Mouse (Mus musculus): ENCODE data around the gene Mmd. TPM values are rescaled to one million over a fixed set of nuclear protein-coding genes. Genes with fewer than 3 reads are reported as not detected.

Mmd gene
- polyA plus RNA-seq, 1 experiment from 2014 or later, result 21.3 TPM

DNA sequence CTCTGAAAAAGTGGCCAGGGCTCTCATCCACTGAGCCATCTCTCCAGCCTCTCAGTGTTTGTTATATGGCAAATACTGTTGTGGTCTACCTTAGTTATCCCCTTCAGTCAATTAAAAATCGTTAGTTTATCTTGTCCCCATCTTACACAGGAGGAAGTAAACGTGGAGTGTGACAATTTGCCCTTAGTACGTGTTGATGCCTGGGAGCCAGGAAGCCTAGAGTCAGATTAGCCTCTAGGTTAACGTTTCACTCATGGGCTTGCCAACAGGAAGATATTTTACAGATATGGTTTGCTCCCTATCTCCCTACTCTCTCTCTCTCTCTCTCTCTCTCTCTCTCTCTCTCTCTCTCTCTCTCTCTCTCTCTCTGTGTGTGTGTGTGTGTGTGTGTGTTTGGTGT, 33.9 kb downstream of the Mmd start:
- H3K4me1 ChIP-seq (replicated peaks; ENCODE audit: control insufficient read depth, insufficient read depth), result no peaks in the 10 kb centered on the region
- no peak overlapping the region for H3K9ac ChIP-seq (ENCODE audit: low read length)
- H3K4me3 ChIP-seq (ENCODE audit: low read depth, low read length), result no peak overlapping the region
- H3K27ac ChIP-seq (replicated peaks), result no peak overlapping the region
- no peak for ATAC-seq (ENCODE audit: low FRiP score, low TSS enrichment)
- no peaks in the 10 kb centered on the region for H3K27me3 ChIP-seq (ENCODE audit: control insufficient read depth, insufficient read depth, low read length)
- no peak overlapping the region for H3K4me2 ChIP-seq (replicated peaks; ENCODE audit: low read depth)
- 33% methylated on average over 4 of the region's 4 CpGs for WGBS
- no peaks in the 10 kb centered on the region for H3K36me3 ChIP-seq (ENCODE audit: control insufficient read depth, insufficient read depth, low read length)
- H3K9me3 ChIP-seq (ENCODE audit: control insufficient read depth, low read length), result no peaks in the 10 kb centered on the region
- TF ChIP-seq EP300 (optimal IDR thresholded peaks at IDR 0.05) (no peak), CTCF (IDR thresholded peaks at IDR 0.05; ENCODE audit: low read depth) (no peak)
- DNase-seq (ENCODE audit: low spot score), result no peak

DNA sequence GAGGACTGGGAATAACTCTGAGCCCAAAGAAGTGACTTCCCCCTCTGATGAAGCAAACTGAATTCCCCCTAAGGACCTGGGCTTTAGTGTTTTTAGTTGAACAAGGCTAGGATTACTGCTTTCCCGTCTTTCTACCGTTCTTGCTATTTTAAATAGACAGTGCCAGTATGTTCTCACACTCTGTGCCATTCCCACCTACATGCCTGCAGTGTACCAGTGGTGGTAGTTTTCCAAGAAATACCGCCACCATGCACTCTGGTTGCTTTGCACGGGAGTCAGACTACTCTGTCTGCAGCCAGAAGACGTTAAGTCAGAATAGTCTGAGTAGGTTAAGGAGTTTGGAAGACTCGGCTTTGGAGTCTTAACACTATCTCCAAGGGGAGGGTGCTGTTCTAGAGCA, 34.3 kb downstream of the Mmd start:
- TF ChIP-seq EP300 (optimal IDR thresholded peaks at IDR 0.05), result no peak
- TF ChIP-seq CTCF (IDR thresholded peaks at IDR 0.05; ENCODE audit: low read depth), result no peak
- H3K27ac ChIP-seq (replicated peaks), result no peak overlapping the region
- H3K4me1 ChIP-seq (replicated peaks; ENCODE audit: control insufficient read depth, insufficient read depth), result no peaks in the 10 kb centered on the region
- H3K36me3 ChIP-seq (ENCODE audit: control insufficient read depth, insufficient read depth, low read length), result no peaks in the 10 kb centered on the region
- DNase-seq (ENCODE audit: low spot score), result no peak
- no peak overlapping the region for H3K4me3 ChIP-seq (ENCODE audit: low read depth, low read length)
- H3K4me2 ChIP-seq (replicated peaks; ENCODE audit: low read depth), result no peak overlapping the region
- no peaks in the 10 kb centered on the region for H3K9me3 ChIP-seq (ENCODE audit: control insufficient read depth, low read length)
- no peak overlapping the region for H3K9ac ChIP-seq (ENCODE audit: low read length)
- H3K27me3 ChIP-seq (ENCODE audit: control insufficient read depth, insufficient read depth, low read length), result no peaks in the 10 kb centered on the region
- WGBS, result 77% methylated on average over 6 of the region's 6 CpGs
- ATAC-seq (ENCODE audit: low FRiP score, low TSS enrichment), result no peak

DNA sequence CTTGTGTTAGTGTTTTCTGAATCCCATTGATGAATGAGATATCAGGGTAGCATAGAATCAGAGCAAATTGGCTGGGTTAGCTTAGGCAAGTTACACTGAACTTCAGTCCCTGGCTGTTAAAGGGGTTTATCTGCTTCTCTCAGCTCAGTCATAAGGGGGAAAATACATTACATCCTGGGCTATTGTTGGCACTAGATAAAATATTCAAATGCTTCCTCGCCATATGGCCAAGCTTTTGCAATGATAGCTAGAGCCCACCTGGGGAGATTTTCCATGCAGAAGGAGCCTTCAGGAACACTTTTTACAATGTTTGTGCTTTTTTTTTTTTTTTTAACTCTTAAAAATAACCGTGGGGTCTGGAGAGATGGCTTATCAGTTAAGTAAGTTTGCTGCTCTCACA, 34.8 kb downstream of the Mmd start:
- Histone ChIP-seq H3K9me3 (ENCODE audit: control insufficient read depth, low read length) (no peaks in the 10 kb centered on the region), H3K36me3 (ENCODE audit: control insufficient read depth, insufficient read depth, low read length) (no peaks in the 10 kb centered on the region), H3K4me1 (replicated peaks; ENCODE audit: control insufficient read depth, insufficient read depth) (no peaks in the 10 kb centered on the region), H3K27me3 (ENCODE audit: control insufficient read depth, insufficient read depth, low read length) (no peaks in the 10 kb centered on the region), H3K27ac (replicated peaks) (no peak overlapping the region), H3K9ac (ENCODE audit: low read length) (no peak overlapping the region), H3K4me3 (ENCODE audit: low read depth, low read length) (no peak overlapping the region), H3K4me2 (replicated peaks; ENCODE audit: low read depth) (no peak overlapping the region)
- WGBS, result 53% methylated on average over 2 of the region's 2 CpGs
- ATAC-seq (ENCODE audit: low FRiP score, low TSS enrichment) (no peak), DNase-seq (ENCODE audit: low spot score) (no peak)
- no peak for TF ChIP-seq CTCF (IDR thresholded peaks at IDR 0.05; ENCODE audit: low read depth)
- TF ChIP-seq EP300 (optimal IDR thresholded peaks at IDR 0.05), result no peak

GRCm38 (mm10) chr11:90284623-90285022, 35.4 kb downstream of the Mmd start:
- 38% methylated on average over 4 of the region's 4 CpGs for WGBS
- no peaks in the 10 kb centered on the region for H3K9me3 ChIP-seq (ENCODE audit: control insufficient read depth, low read length)
- ATAC-seq (ENCODE audit: low FRiP score, low TSS enrichment), result no peak
- H3K4me1 ChIP-seq (replicated peaks; ENCODE audit: control insufficient read depth, insufficient read depth), result no peaks in the 10 kb centered on the region
- no peak overlapping the region for H3K4me2 ChIP-seq (replicated peaks; ENCODE audit: low read depth)
- no peaks in the 10 kb centered on the region for H3K27me3 ChIP-seq (ENCODE audit: control insufficient read depth, insufficient read depth, low read length)
- H3K4me3 ChIP-seq (ENCODE audit: low read depth, low read length), result no peak overlapping the region
- H3K9ac ChIP-seq (ENCODE audit: low read length), result no peak overlapping the region
- no peak overlapping the region for H3K27ac ChIP-seq (replicated peaks)
- TF ChIP-seq EP300 (optimal IDR thresholded peaks at IDR 0.05), result no peak
- no peak for TF ChIP-seq CTCF (IDR thresholded peaks at IDR 0.05; ENCODE audit: low read depth)
- no peak for DNase-seq (ENCODE audit: low spot score)
- no peaks in the 10 kb centered on the region for H3K36me3 ChIP-seq (ENCODE audit: control insufficient read depth, insufficient read depth, low read length)

DNA sequence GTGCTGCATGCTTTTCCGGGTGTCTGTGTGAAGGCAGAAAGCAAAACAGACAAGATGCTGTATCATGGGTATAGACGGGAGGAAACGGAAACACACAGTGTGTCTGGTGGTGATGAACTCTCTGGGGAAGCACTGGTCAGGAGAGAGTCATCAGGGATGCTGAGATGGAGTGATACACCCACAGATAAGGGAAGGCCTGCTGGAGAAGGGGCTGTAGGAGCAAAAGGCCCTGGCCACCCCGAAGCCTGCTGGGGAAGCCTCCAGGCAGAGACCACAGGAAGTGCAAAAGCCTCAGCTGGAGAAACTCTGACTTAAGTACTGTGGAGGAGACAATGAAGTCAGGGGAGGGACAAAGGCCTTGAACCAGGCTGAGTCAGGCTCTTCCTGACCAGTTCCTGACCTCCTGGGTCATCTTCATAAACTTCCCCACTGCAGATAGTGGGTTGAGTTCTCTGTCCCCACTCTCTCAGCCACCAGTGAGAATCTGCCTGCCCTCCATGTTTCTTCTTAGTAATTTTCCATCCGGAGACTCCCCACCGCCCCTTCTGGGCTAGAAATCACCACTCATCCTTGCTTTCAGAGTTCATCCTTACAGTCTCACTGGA, 37.4 kb downstream of the Mmd start:
- H3K9me3 ChIP-seq (ENCODE audit: control insufficient read depth, low read length), result no peaks in the 10 kb centered on the region
- H3K4me3 ChIP-seq (ENCODE audit: low read depth, low read length), result no peak overlapping the region
- no peak overlapping the region for H3K27ac ChIP-seq (replicated peaks)
- no peaks in the 10 kb centered on the region for H3K36me3 ChIP-seq (ENCODE audit: control insufficient read depth, insufficient read depth, low read length)
- 84% methylated on average over 6 of the region's 6 CpGs for WGBS
- H3K27me3 ChIP-seq (ENCODE audit: control insufficient read depth, insufficient read depth, low read length), result no peaks in the 10 kb centered on the region
- DNase-seq (ENCODE audit: low spot score) (no peak), ATAC-seq (ENCODE audit: low FRiP score, low TSS enrichment) (no peak)
- H3K9ac ChIP-seq (ENCODE audit: low read length), result no peak overlapping the region
- no peak overlapping the region for H3K4me2 ChIP-seq (replicated peaks; ENCODE audit: low read depth)
- TF ChIP-seq EP300 (optimal IDR thresholded peaks at IDR 0.05) (no peak), CTCF (IDR thresholded peaks at IDR 0.05; ENCODE audit: low read depth) (no peak)
- no peaks in the 10 kb centered on the region for H3K4me1 ChIP-seq (replicated peaks; ENCODE audit: control insufficient read depth, insufficient read depth)

DNA sequence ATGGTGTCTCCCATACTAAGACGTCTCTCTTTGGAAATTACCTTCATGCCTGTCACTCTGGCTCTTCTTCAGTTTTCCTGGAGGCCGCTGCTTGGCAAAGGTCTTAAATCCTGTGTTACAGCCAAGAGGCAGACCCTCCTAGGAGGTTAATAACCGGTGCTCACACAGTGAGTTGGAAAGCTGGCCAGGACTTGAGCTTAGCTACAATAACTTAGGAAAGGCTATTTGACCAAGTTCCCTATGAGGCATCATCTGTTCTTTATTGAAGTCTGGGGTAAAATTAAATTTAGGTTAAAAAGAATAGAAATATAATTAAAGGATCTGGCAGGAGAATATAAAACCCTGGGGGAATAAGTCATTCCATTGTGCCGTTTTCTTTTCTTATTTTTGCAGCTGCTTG, 41.9 kb downstream of the Mmd start:
- H3K9me3 ChIP-seq (ENCODE audit: control insufficient read depth, low read length), result no peaks in the 10 kb centered on the region
- TF ChIP-seq EP300 (optimal IDR thresholded peaks at IDR 0.05) (no peak), CTCF (IDR thresholded peaks at IDR 0.05; ENCODE audit: low read depth) (no peak)

More for the DNA sequence above, 41.9 kb downstream of the Mmd start:
- H3K9ac ChIP-seq (ENCODE audit: low read length), result no peak overlapping the region
- WGBS, result 66% methylated on average over 4 of the region's 4 CpGs
- H3K4me3 ChIP-seq (ENCODE audit: low read depth, low read length), result no peak overlapping the region
- DNase-seq (ENCODE audit: low spot score) (no peak), ATAC-seq (ENCODE audit: low FRiP score, low TSS enrichment) (no peak)
- H3K4me1 ChIP-seq (replicated peaks; ENCODE audit: control insufficient read depth, insufficient read depth), result no peaks in the 10 kb centered on the region
- H3K36me3 ChIP-seq (ENCODE audit: control insufficient read depth, insufficient read depth, low read length), result no peaks in the 10 kb centered on the region
- H3K4me2 ChIP-seq (replicated peaks; ENCODE audit: low read depth), result no peak overlapping the region
- no peaks in the 10 kb centered on the region for H3K27me3 ChIP-seq (ENCODE audit: control insufficient read depth, insufficient read depth, low read length)
- no peak overlapping the region for H3K27ac ChIP-seq (replicated peaks)

Data from stomach, postnatal 0 days (tissue).